ENCODE assay signal across 23 mouse cellular contexts in genomic region chr8:72289051-72289450, GRCm38 (mm10). TPM values are rescaled to one million over a fixed set of nuclear protein-coding genes. Genes with fewer than 3 reads are reported as not detected.
DNase-seq lines count a peak whose midpoint lies in the region; ATAC-seq and TF ChIP-seq lines count a peak whose summit lies in the region.
"Had no signal": no experiment of that assay in that cellular context is flagged by ENCODE, and none has a peak within 500 bp of the region (broad histone marks: within the 10 kb centered on the region; RNA-seq: fewer than 3 reads in every experiment).

No protein-coding gene starts in this region.

- no peak overlapping the region for H3K4me2 ChIP-seq in limb, embryonic 14.5 days (replicated peaks; ENCODE audit: low read depth, low read length, severe bottlenecking)
- H3K4me2 ChIP-seq in embryonic facial prominence, embryonic 15.5 days (replicated peaks) = no peak overlapping the region
- no peak overlapping the region for H3K4me2 ChIP-seq in limb, embryonic 15.5 days
- H3K4me2 ChIP-seq: embryonic facial prominence, embryonic 13.5 days; forebrain, embryonic 13.5 days; forebrain, embryonic 15.5 days had no signal

- H3K9me3 ChIP-seq in limb, embryonic 14.5 days (ENCODE audit: control insufficient read depth, low read length) = no peaks in the 10 kb centered on the region
- H3K9me3 ChIP-seq in limb, embryonic 10.5 days (replicated peaks) = no peaks in the 10 kb centered on the region
- no peaks in the 10 kb centered on the region for H3K9me3 ChIP-seq in embryonic facial prominence, embryonic 15.5 days (replicated peaks)
- H3K9me3 ChIP-seq in limb, embryonic 15.5 days = no peaks in the 10 kb centered on the region
- H3K9me3 ChIP-seq in midbrain, embryonic 10.5 days (replicated peaks) = no peaks in the 10 kb centered on the region
- H3K9me3 ChIP-seq: embryonic facial prominence, embryonic 13.5 days; forebrain, embryonic 10.5 days; forebrain, embryonic 13.5 days; forebrain, embryonic 15.5 days had no signal

- TF ChIP-seq POLR2A in limb, embryonic 14.5 days (IDR thresholded peaks at IDR 0.05; ENCODE audit: borderline replicate concordance, extremely low read depth, insufficient read depth, insufficient read length) = no peak

- DNase-seq in limb, embryonic 14.5 days (ENCODE audit: low spot score) = no peak
- DNase-seq in limb, embryonic 10.5 days (ENCODE audit: low spot score) = no peak
- DNase-seq in NIH3T3 (ENCODE audit: low read depth) = peak; percentile 29
- DNase-seq in midbrain, embryonic 10.5 days (ENCODE audit: low spot score) = no peak
- DNase-seq in heart, postnatal 36 days = no peak
- DNase-seq: adrenal gland, adult 8-10 months; adrenal gland, postnatal 14 days; adrenal gland, postnatal 36 days; cerebellum, adult 11-12 months; cerebellum, adult 2 months; cerebellum, adult 9-10 months; cerebellum, postnatal 10 days; cerebellum, postnatal 25 days; forebrain, postnatal 0 days had no signal

- no peaks in the 10 kb centered on the region for H3K36me3 ChIP-seq in limb, embryonic 14.5 days (ENCODE audit: control insufficient read depth, insufficient read depth, low read length)
- H3K36me3 ChIP-seq in limb, embryonic 10.5 days = no peaks in the 10 kb centered on the region
- no peaks in the 10 kb centered on the region for H3K36me3 ChIP-seq in embryonic facial prominence, embryonic 15.5 days
- H3K36me3 ChIP-seq in limb, embryonic 15.5 days = no peaks in the 10 kb centered on the region
- H3K36me3 ChIP-seq in midbrain, embryonic 10.5 days = no peaks in the 10 kb centered on the region
- H3K36me3 ChIP-seq: embryonic facial prominence, embryonic 13.5 days; forebrain, embryonic 10.5 days; forebrain, embryonic 15.5 days had no signal

- no peaks in the 10 kb centered on the region for H3K27me3 ChIP-seq in limb, embryonic 14.5 days (ENCODE audit: control insufficient read depth, insufficient read depth, low read length)
- no peaks in the 10 kb centered on the region for H3K27me3 ChIP-seq in limb, embryonic 10.5 days (ENCODE audit: low read depth, poor library complexity, severe bottlenecking)
- no peaks in the 10 kb centered on the region for H3K27me3 ChIP-seq in embryonic facial prominence, embryonic 15.5 days
- H3K27me3 ChIP-seq in limb, embryonic 15.5 days = no peaks in the 10 kb centered on the region
- no peaks in the 10 kb centered on the region for H3K27me3 ChIP-seq in midbrain, embryonic 10.5 days (ENCODE audit: low read depth, poor library complexity, severe bottlenecking)
- H3K27me3 ChIP-seq: embryonic facial prominence, embryonic 13.5 days; forebrain, embryonic 13.5 days; forebrain, embryonic 15.5 days had no signal

- no peaks in the 10 kb centered on the region for H3K4me1 ChIP-seq in limb, embryonic 14.5 days (ENCODE audit: control insufficient read depth, insufficient read depth, low read length)
- H3K4me1 ChIP-seq in limb, embryonic 10.5 days = no peaks in the 10 kb centered on the region
- no peaks in the 10 kb centered on the region for H3K4me1 ChIP-seq in embryonic facial prominence, embryonic 15.5 days
- peaks cover 7% of the 10 kb centered on the region; the same call in 1 of the 2 replicates for H3K4me1 ChIP-seq in limb, embryonic 15.5 days
- H3K4me1 ChIP-seq in midbrain, embryonic 10.5 days = no peaks in the 10 kb centered on the region
- H3K4me1 ChIP-seq: embryonic facial prominence, embryonic 13.5 days; forebrain, embryonic 10.5 days; forebrain, embryonic 13.5 days; forebrain, embryonic 15.5 days had no signal

- H3K9ac ChIP-seq in limb, embryonic 14.5 days (ENCODE audit: low read depth, low read length, severe bottlenecking) = no peak overlapping the region
- no peak overlapping the region for H3K9ac ChIP-seq in embryonic facial prominence, embryonic 15.5 days
- H3K9ac ChIP-seq in limb, embryonic 15.5 days = no peak overlapping the region
- H3K9ac ChIP-seq: embryonic facial prominence, embryonic 13.5 days; forebrain, embryonic 13.5 days; forebrain, embryonic 15.5 days; forebrain, postnatal 0 days had no signal

- no peak overlapping the region for H3K27ac ChIP-seq in limb, embryonic 14.5 days (replicated peaks; ENCODE audit: low read depth, low read length)
- H3K27ac ChIP-seq in limb, embryonic 10.5 days = no peak overlapping the region
- no peak overlapping the region for H3K27ac ChIP-seq in embryonic facial prominence, embryonic 15.5 days (replicated peaks)
- peak overlapping the region; percentile 59 for H3K27ac ChIP-seq in limb, embryonic 15.5 days
- no peak overlapping the region for H3K27ac ChIP-seq in midbrain, embryonic 10.5 days (replicated peaks)
- H3K27ac ChIP-seq: embryonic facial prominence, embryonic 13.5 days; forebrain, embryonic 10.5 days; forebrain, embryonic 13.5 days; forebrain, embryonic 15.5 days had no signal

- ATAC-seq in limb, embryonic 14.5 days (ENCODE audit: low FRiP score, low read depth) = 0 out of 2 replicates have a peak, but pooled peaks have one; percentile 50
- ATAC-seq in embryonic facial prominence, embryonic 15.5 days (ENCODE audit: insufficient number of reproducible peaks, low FRiP score, low TSS enrichment, low read depth) = peak; percentile 61; the same call in 1 of the 2 replicates
- ATAC-seq in limb, embryonic 15.5 days (ENCODE audit: insufficient number of reproducible peaks, low FRiP score, low TSS enrichment, low read depth) = 0 out of 2 replicates have a peak, but pooled peaks have one; percentile 45
- ATAC-seq in erythroid progenitor cell, adult 5-6 weeks (replicated peaks; ENCODE audit: low FRiP score, poor library complexity, severe bottlenecking) = no peak
- ATAC-seq: activated CD4-positive, CD25-positive, alpha-beta regulatory T cell, adult 4 months; forebrain, embryonic 13.5 days; forebrain, embryonic 15.5 days; forebrain, postnatal 0 days had no signal

- intact Hi-C loops in heart, postnatal 36 days (cut with DNase I) = no loop called here

- no peak overlapping the region for H3K4me3 ChIP-seq in limb, embryonic 14.5 days (replicated peaks; ENCODE audit: low read length)
- H3K4me3 ChIP-seq in limb, embryonic 10.5 days = no peak overlapping the region
- no peak overlapping the region for H3K4me3 ChIP-seq in embryonic facial prominence, embryonic 15.5 days (replicated peaks)
- H3K4me3 ChIP-seq in limb, embryonic 15.5 days = no peak overlapping the region
- no peak overlapping the region for H3K4me3 ChIP-seq in midbrain, embryonic 10.5 days
- H3K4me3 ChIP-seq: embryonic facial prominence, embryonic 13.5 days; forebrain, embryonic 10.5 days; forebrain, embryonic 13.5 days; forebrain, embryonic 15.5 days had no signal

RNA-seq across cellular contexts. Expression of gene Gm10282, which starts 16.0 kb away (rescaled TPM):
- 9.8 and 30.0 TPM in 2 replicates for polyA plus RNA-seq in limb, embryonic 14.5 days (2012; rRNA removed)
- polyA plus RNA-seq in limb, embryonic 14.5 days (2014; fragmentation: Nextera tagmentation; extraction: Ambion mirVana) = 26.2 and 28.3 TPM in 2 replicates
- 25.6 and 29.2 TPM in 2 replicates for polyA plus RNA-seq in limb, embryonic 10.5 days (2016; fragmentation: Nextera tagmentation; extraction: Ambion mirVana)
- 22.9 and 33.3 TPM in 2 replicates for polyA plus RNA-seq in embryonic facial prominence, embryonic 15.5 days (2015; fragmentation: Nextera tagmentation; extraction: Ambion mirVana)
- polyA plus RNA-seq in limb, embryonic 15.5 days (2015; fragmentation: Nextera tagmentation; extraction: Ambion mirVana) = 19.9 and 20.1 TPM in 2 replicates
- total RNA-seq in erythroid progenitor cell, adult 5-6 weeks (2015; ENCODE audit: low replicate concordance) = 32.8 and 36.5 TPM in 2 replicates
- total RNA-seq in erythroid progenitor cell, adult 5-6 weeks (2017; ENCODE audit: low replicate concordance) = 19.9 and 23.5 TPM in 2 replicates
- polyA plus RNA-seq in midbrain, embryonic 10.5 days (2016; fragmentation: Nextera tagmentation; extraction: Ambion mirVana) = 38.0 and 38.7 TPM in 2 replicates
- total RNA-seq in heart, postnatal 36 days (2021) = 10 to 100 TPM in 1 of 2 experiments, 1 to 10 TPM in 1; 6.9 to 10.2 TPM

RNA-seq across cellular contexts. Expression of gene Klf2, which starts 29.8 kb away (rescaled TPM):
- 36.7 and 50.7 TPM in 2 replicates for polyA plus RNA-seq in limb, embryonic 14.5 days (2012; rRNA removed)
- 20.1 and 21.6 TPM in 2 replicates for polyA plus RNA-seq in limb, embryonic 14.5 days (2014; fragmentation: Nextera tagmentation; extraction: Ambion mirVana)
- 3.1 and 3.6 TPM in 2 replicates for polyA plus RNA-seq in limb, embryonic 10.5 days (2016; fragmentation: Nextera tagmentation; extraction: Ambion mirVana)
- 12.1 and 15.4 TPM in 2 replicates for polyA plus RNA-seq in embryonic facial prominence, embryonic 15.5 days (2015; fragmentation: Nextera tagmentation; extraction: Ambion mirVana)
- polyA plus RNA-seq in limb, embryonic 15.5 days (2015; fragmentation: Nextera tagmentation; extraction: Ambion mirVana) = 14.8 and 16.3 TPM in 2 replicates
- total RNA-seq in erythroid progenitor cell, adult 5-6 weeks (2015; ENCODE audit: low replicate concordance) = 5.4 and 13.3 TPM in 2 replicates
- total RNA-seq in erythroid progenitor cell, adult 5-6 weeks (2017; ENCODE audit: low replicate concordance) = 2.9 and 5.5 TPM in 2 replicates
- polyA plus RNA-seq in midbrain, embryonic 10.5 days (2016; fragmentation: Nextera tagmentation; extraction: Ambion mirVana) = 4.0 and 4.1 TPM in 2 replicates
- 10 to 100 TPM; 42.2 to 97.6 TPM for total RNA-seq in heart, postnatal 36 days (2021)
- total RNA-seq: MEL had no signal

RNA-seq across cellular contexts. Expression of gene Ap1m1, which starts 49.2 kb away (rescaled TPM):
- polyA plus RNA-seq in limb, embryonic 14.5 days (2012; rRNA removed) = 111 and 127 TPM in 2 replicates
- 98.8 and 99.2 TPM in 2 replicates for polyA plus RNA-seq in limb, embryonic 14.5 days (2014; fragmentation: Nextera tagmentation; extraction: Ambion mirVana)
- 132 and 144 TPM in 2 replicates for polyA plus RNA-seq in limb, embryonic 10.5 days (2016; fragmentation: Nextera tagmentation; extraction: Ambion mirVana)
- polyA plus RNA-seq in embryonic facial prominence, embryonic 15.5 days (2015; fragmentation: Nextera tagmentation; extraction: Ambion mirVana) = 109 and 112 TPM in 2 replicates
- polyA plus RNA-seq in limb, embryonic 15.5 days (2015; fragmentation: Nextera tagmentation; extraction: Ambion mirVana) = 99.5 and 106 TPM in 2 replicates
- 52.8 and 56.6 TPM in 2 replicates for total RNA-seq in erythroid progenitor cell, adult 5-6 weeks (2015; ENCODE audit: low replicate concordance)
- total RNA-seq in erythroid progenitor cell, adult 5-6 weeks (2017; ENCODE audit: low replicate concordance) = 27.6 and 47.7 TPM in 2 replicates
- polyA plus RNA-seq in midbrain, embryonic 10.5 days (2016; fragmentation: Nextera tagmentation; extraction: Ambion mirVana) = 201 and 235 TPM in 2 replicates
- total RNA-seq in heart, postnatal 36 days (2021) = 10 to 100 TPM; 49.4 to 49.6 TPM
